Mouse (Mus musculus) left cerebral cortex, adult 6 months (tissue): ENCODE measurements around the gene Gm14180. TPM values are rescaled to one million over a fixed set of nuclear protein-coding genes. Genes with fewer than 3 reads are reported as not detected.

Source experiments
- long read RNA-seq, 2 experiments: library from polyadenylated mRNA; unstranded; transcript quantifications; one replicate each; pipeline ENCODE4 v2.0.0; 2019 to 2020
- polyA plus RNA-seq: library from polyadenylated mRNA; unstranded; fragments of <200 nt; fragmentation: Nextera tagmentation; gene quantifications from 2 replicates; pipeline ENCODE4 v1.2.3, GENCODE M21; 2021

Gm14180 gene
- not detected in 2 replicates for polyA plus RNA-seq
- long read RNA-seq, experiment 1, result 0 reads
- long read RNA-seq, experiment 2, result 0 reads

DNA sequence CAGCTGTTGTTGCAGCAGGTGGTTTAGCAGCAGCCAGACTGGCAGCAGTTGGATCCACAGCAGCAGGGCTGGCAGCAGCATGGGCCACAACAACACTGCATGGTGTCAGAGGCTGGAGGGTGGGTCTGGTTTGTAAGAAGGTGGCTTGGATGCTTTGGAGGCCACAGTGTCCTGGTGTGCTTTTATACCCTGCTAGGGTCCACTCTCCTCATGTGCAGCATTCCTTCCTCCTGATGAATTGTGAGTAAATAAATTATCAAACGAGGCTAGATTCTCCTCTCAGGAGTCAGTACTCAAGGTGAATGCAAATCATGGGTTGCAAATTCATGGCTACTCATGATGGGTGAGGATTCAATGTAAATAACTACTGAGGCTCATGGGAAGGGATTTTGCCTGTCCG, at the start of gene Gm14180:
Gene Gm14180 (minus strand): TSS at position 101 of the 400 bp plus-strand sequence.

DNA sequence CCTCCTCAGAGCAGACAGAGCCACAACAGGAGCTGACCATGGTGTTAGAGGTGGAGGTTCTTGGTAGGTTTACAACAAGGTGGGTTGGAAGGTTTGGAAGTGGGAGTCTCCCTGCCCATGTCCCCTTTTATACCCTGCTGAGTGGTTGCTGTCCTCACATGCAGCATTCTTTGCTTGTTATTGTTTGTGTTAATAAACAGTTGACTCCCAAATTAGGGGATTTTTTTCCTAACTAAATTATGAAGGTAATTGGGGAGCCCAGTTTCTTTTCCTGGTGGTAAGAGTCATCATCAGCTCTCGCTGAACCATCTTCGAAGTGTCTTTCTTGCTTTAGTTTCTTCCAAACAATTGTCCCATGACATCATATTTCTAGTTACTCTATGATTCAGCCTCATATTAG, 46.5 kb upstream of the Gm14180 start, which contains the start of gene Krtap4-8:
Gene Krtap4-8 (minus strand): TSS at position 101 of the 400 bp plus-strand sequence.

DNA sequence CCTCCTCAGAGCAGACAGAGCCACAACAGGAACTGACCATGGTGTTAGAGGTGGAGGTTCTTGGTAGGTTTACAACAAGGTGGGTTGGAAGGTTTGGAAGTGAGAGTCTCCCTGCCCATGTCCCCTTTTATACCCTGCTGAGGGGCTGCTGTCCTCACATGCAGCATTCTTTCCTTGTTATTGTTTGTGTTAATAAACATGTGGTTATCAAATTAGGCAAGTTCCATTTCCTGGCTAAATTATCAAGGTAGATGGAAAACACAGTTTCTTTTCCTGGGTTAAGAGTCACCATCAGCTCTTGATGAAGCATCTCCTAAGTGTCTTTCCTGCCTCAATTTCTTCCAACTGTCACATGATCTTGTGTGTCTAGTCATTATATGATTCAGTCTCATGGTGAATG, 38.7 kb upstream of the Gm14180 start, which contains the start of gene Gm11595:
Gene Gm11595 (minus strand): TSS at position 101 of the 400 bp plus-strand sequence.

DNA sequence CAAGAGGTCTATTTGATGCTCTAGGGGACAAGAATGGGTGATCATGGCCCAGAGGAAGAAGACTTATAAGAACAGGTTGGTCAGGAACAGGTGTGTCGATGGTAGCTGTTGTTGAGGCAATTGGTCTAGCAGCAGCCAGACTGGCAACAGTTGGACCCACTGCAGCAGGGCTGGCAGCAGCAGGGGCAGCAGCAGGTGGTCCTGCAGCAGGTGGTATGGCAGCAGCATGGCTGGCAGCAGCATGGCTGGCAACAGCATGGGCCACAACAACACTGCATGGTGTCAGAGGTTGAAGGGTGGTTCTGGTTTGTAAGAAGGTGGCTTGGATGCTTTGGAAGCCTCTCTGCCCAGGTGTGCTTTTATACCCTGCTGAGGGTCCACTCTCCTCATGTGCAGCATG, 43.6 kb downstream of the Gm14180 start, which contains the start of gene Gm14190:
Gene Gm14190 (minus strand): TSS at position 278 of the 400 bp plus-strand sequence.

Other genes starting within 250 kb of the Gm14180 start
- not detected in 2 replicates for gene Krt23, start 241.2 kb downstream of the Gm14180 start, polyA plus RNA-seq
- gene Krt39, start 213.0 kb downstream of the Gm14180 start, polyA plus RNA-seq, result not detected in 2 replicates
- gene Krt40, start 191.1 kb downstream of the Gm14180 start, polyA plus RNA-seq, result not detected in 2 replicates
- gene Krtap3-3, start 183.4 kb downstream of the Gm14180 start, polyA plus RNA-seq, result not detected in 2 replicates
- not detected in 2 replicates for gene Krtap3-2, start 177.4 kb downstream of the Gm14180 start, polyA plus RNA-seq
- not detected in 2 replicates for gene Gm11939, start 174.8 kb downstream of the Gm14180 start, polyA plus RNA-seq
- not detected in 2 replicates for gene Krtap3-1, start 167.7 kb downstream of the Gm14180 start, polyA plus RNA-seq
- gene Krtap1-5, start 153.3 kb downstream of the Gm14180 start, polyA plus RNA-seq, result not detected in 2 replicates
- not detected in 2 replicates for gene Krtap1-4, start 150.6 kb downstream of the Gm14180 start, polyA plus RNA-seq
- gene Krtap1-3, start 143.0 kb downstream of the Gm14180 start, polyA plus RNA-seq, result not detected in 2 replicates
- not detected in 2 replicates for gene Krtap9-3, start 136.2 kb downstream of the Gm14180 start, polyA plus RNA-seq
- not detected in 2 replicates for gene Gm11938, start 131.0 kb downstream of the Gm14180 start, polyA plus RNA-seq
- gene Gm11937, start 124.1 kb downstream of the Gm14180 start, polyA plus RNA-seq, result not detected in 2 replicates
- gene Krtap2-4, start 119.4 kb downstream of the Gm14180 start, polyA plus RNA-seq, result not detected in 2 replicates
- gene Gm11562, start 113.9 kb downstream of the Gm14180 start, polyA plus RNA-seq, result not detected in 2 replicates
- gene Krtap4-1, start 106.1 kb downstream of the Gm14180 start, polyA plus RNA-seq, result not detected in 2 replicates
- not detected in 2 replicates for gene Krtap4-2, start 99.2 kb downstream of the Gm14180 start, polyA plus RNA-seq
- not detected in 2 replicates for gene Krtap4-7, start 90.2 kb downstream of the Gm14180 start, polyA plus RNA-seq
- not detected in 2 replicates for gene Gm11555, start 84.1 kb downstream of the Gm14180 start, polyA plus RNA-seq
- gene Gm11563, start 75.3 kb downstream of the Gm14180 start, polyA plus RNA-seq, result not detected in 2 replicates
- not detected in 2 replicates for gene Krtap4-6, start 68.3 kb downstream of the Gm14180 start, polyA plus RNA-seq
- gene Gm14190, start 43.5 kb downstream of the Gm14180 start, polyA plus RNA-seq, result not detected in 2 replicates
- gene Gm11595, start 38.6 kb upstream of the Gm14180 start, polyA plus RNA-seq, result not detected in 2 replicates
- gene Krtap4-8, start 46.4 kb upstream of the Gm14180 start, polyA plus RNA-seq, result not detected in 2 replicates
- not detected in 2 replicates for gene Krtap4-9, start 50.9 kb upstream of the Gm14180 start, polyA plus RNA-seq
- gene Gm11596, start 59.2 kb upstream of the Gm14180 start, polyA plus RNA-seq, result not detected in 2 replicates
- not detected in 2 replicates for gene Gm11569, start 64.6 kb upstream of the Gm14180 start, polyA plus RNA-seq
- gene Gm11554, start 70.2 kb upstream of the Gm14180 start, polyA plus RNA-seq, result not detected in 2 replicates
- not detected in 2 replicates for gene Krtap4-13, start 75.6 kb upstream of the Gm14180 start, polyA plus RNA-seq
- not detected in 2 replicates for gene Gm11564, start 81.4 kb upstream of the Gm14180 start, polyA plus RNA-seq
- not detected in 2 replicates for gene 2300003K06Rik, start 103.8 kb upstream of the Gm14180 start, polyA plus RNA-seq
- not detected in 2 replicates for gene Krtap4-16, start 117.3 kb upstream of the Gm14180 start, polyA plus RNA-seq
- not detected in 2 replicates for gene Gm11568, start 123.6 kb upstream of the Gm14180 start, polyA plus RNA-seq
- gene Gm11559, start 130.2 kb upstream of the Gm14180 start, polyA plus RNA-seq, result not detected in 2 replicates
- not detected in 2 replicates for gene Krtap9-1, start 139.1 kb upstream of the Gm14180 start, polyA plus RNA-seq
- gene Gm11567, start 144.9 kb upstream of the Gm14180 start, polyA plus RNA-seq, result not detected in 2 replicates
- gene Krtap31-1, start 173.6 kb upstream of the Gm14180 start, polyA plus RNA-seq, result not detected in 2 replicates
- not detected in 2 replicates for gene Gm11565, start 180.5 kb upstream of the Gm14180 start, polyA plus RNA-seq
- gene Krtap31-2, start 202.0 kb upstream of the Gm14180 start, polyA plus RNA-seq, result not detected in 2 replicates
- not detected in 2 replicates for gene Krtap9-5, start 214.2 kb upstream of the Gm14180 start, polyA plus RNA-seq
- gene Krtap29-1, start 244.8 kb upstream of the Gm14180 start, polyA plus RNA-seq, result not detected in 2 replicates